Mouse (Mus musculus) lung, adult 2 months (tissue): Measurements from ENCODE around the gene Ppp1r11.

Experiments
- CTCF ChIP-seq: fragments of 200-500 bp; IDR thresholded peaks from 2 replicates; pipeline ENCODE4 v1.5.1; 2011; ENCODE audit warnings: mild to moderate bottlenecking, low read length, control low read depth; ENCODE audit not compliant: insufficient read depth
- POLR2A ChIP-seq: fragments of 200-500 bp; IDR thresholded peaks from 2 replicates; pipeline ENCODE4 v1.6.1; 2011; ENCODE audit warnings: low read depth, mild to moderate bottlenecking, control low read depth, low read length, borderline replicate concordance; ENCODE audit errors: extremely low read depth

- no peak for TF ChIP-seq POLR2A
- no peak for TF ChIP-seq CTCF
These were observed 37.9 kb upstream of the Ppp1r11 start, which contains the start of gene H2-M5 for GRCm38 (mm10) chr17:36989437-36989836.
